Mouse (Mus musculus) hematopoietic stem cell, adult 5-6 weeks (primary cell): ENCODE results near the gene Cabin1. TPM values are rescaled to one million over a fixed set of nuclear protein-coding genes. Genes with fewer than 3 reads are reported as not detected.

Experiments used
- ATAC-seq, 2 experiments: fragments of 125-278 bp in 1 of 2; replicated peaks in 1 of 2; 2 replicates each; pipeline ENCODE4 v1.8.0; 2016 to 2017; ENCODE audit warnings: inconsistent platforms in 2 of 2, mild to moderate bottlenecking in 2 of 2, moderate number of reproducible peaks in 2 of 2, low read depth in 1 of 2, moderate TSS enrichment in 1 of 2; ENCODE audit not compliant: low FRiP score in 2 of 2, poor library complexity in 2 of 2, severe bottlenecking in 2 of 2, insufficient read depth in 1 of 2, low TSS enrichment in 1 of 2
- total RNA-seq: library from RNA; stranded (forward); fragments of 172-1452, 232-1000 nt; gene quantifications from 2 replicates; pipeline ENCODE4 v1.2.3, GENCODE M21; 2017

Cabin1 gene
- total RNA-seq, 1 experiment from 2014 or later, result 27.9 TPM

GRCm38 (mm10) chr10:75684035-75685004, 79.8 kb downstream of the Cabin1 start:
- peak; percentile 48 to 57; a peak in 1 of 4 replicates for ATAC-seq

- ATAC-seq, result no peak
These were observed 83.6 kb downstream of the Cabin1 start for GRCm38 (mm10) chr10:75680574-75681001.

GRCm38 (mm10) chr10:75679204-75679603, 84.9 kb downstream of the Cabin1 start:
- ATAC-seq, result no peak

DNA sequence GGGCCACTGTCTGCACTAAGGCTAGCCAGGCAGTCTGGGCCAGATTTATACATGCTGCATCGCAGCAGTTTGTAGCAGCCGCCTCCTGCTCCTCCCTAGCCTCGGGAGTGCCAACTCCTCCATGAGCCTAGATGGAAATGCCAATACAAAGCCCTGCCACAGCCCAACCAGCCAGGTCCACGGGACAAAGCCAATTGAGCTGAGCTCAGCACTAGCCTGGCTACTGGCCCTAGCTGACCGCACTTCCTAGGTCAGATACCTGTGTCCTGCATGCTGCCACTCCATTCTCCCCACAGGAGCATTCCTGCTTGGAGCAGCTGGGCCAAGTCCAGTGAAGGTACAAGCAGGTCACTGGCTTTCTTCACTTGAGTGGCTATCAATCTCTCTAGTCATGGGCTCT, 86.2 kb downstream of the Cabin1 start:
- no peak for ATAC-seq

- ATAC-seq, result no peak
These were observed 86.6 kb downstream of the Cabin1 start for GRCm38 (mm10) chr10:75677571-75677970.

DNA sequence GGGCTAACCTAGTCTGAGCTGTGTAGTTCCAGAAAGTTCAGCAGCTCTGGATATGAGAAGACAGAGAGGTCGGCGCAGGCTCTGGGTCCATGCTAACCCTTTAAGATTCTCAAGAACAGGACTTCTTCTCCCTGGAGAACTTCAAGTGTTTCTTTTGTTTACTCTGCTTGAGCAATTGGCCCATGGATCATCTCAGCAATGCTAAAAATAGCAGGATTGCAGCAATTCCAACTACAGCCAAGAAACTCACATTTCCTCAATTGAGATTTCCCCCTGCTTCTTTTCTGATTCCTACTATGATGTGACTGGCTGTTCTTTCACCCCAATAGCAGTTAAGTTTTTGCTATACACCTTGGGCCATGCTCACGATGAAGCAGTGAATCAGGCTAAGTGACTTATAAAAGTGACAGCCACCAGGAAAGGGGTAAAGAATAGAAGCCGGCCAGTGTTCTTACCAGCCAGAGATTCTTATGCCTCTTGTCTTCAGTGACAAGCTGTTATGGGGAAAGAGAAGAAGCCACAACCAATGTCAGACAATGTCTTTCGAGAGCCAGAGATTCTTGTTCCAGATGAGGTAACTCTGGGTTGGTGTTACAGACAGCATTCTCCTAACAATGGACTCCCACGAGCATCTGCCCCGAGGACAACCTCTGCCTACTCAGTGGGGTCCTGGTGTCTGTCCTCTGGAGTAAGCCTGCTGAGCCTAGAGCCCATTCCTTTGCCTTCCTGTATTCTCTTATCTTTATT, 87.1 kb downstream of the Cabin1 start:
- no peak; a peak in 1 of 4 replicates for ATAC-seq

DNA sequence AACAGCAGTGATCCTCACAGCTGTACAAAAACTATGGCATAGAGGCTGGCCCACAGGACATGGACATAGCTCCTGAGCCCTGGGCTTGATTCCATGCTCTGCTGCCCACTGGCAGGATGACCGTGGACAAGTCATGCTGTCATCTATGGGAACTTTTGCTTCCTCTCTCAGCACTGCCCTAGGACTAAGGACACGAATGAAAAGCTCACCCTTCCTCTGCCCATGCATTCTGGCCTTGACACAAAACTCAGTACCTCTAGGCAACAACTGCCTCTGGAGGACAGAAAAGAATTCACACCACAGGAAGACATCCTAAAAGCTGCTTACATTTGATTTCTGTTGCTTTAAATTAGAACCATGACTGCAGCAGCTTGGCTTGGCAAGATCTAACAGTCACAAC, 87.9 kb downstream of the Cabin1 start:
- ATAC-seq, result no peak

DNA sequence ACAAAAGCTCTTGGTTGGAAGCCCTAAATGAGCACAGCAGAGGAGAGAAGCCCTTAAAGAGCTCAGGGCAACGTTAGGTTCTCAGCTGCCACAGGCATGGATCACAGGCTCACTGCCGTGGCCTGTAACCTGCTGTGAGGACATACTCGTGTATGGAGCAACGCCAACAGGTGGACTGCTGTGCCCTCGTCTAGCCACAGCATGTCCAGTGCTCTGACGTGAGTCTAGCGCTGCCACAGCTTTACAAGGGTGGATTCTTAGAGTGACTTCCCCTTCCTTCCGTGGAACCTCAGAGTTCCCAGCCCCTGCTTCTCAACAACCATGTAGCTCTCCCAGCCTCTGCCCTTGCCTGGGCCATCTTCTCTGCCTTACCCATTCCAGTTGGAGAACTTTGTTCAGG, 88.5 kb downstream of the Cabin1 start:
- ATAC-seq, result peak in 1 of 2 experiments; percentile 57; a peak in 2 of 4 replicates

DNA sequence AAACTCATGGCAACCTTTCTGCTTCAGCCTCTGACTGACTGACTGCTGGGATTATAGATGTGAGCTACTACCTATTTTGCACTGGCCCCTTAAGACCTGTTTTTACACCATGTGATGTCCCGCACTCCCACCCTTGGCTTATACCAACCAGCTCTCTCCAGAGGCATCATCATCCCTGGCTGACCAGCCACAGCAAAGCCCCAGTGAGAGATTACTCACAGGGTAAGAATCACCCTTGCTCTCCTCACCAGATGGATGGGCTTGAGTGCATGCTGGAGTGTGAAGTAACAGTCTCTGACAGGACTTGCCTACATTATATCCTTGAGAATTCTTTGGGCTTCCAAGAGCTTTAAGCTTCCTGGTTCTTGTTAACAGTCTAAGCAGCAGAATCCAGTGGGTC, 94.2 kb downstream of the Cabin1 start:
- no peak for ATAC-seq

DNA sequence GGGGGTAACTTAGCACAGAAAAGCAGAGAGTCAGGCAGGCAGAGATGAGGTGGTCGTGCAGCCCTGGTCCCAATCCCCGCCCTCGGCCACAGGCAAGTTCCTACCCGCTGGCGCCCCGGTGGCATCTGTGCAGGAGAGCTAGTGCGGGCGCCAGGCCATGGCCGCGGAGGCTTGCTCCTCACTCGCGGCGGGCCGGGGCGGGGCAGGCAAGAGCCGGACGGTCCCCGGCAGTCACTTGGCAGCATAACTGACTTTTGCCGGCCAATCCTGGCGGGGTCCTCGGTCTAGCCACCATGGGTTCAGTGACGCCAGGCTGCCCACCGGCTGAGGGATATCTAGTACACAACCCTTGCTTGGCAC, 96.2 kb downstream of the Cabin1 start:
- ATAC-seq, result peak; percentile 48 to 65

- ATAC-seq, result peak; percentile 48 to 59
These were observed 96.8 kb downstream of the Cabin1 start for GRCm38 (mm10) chr10:75667115-75667910.

- ATAC-seq, result no peak
These were observed 97.6 kb downstream of the Cabin1 start for GRCm38 (mm10) chr10:75666451-75667030.

- ATAC-seq, result no peak
These were observed 99.4 kb downstream of the Cabin1 start for GRCm38 (mm10) chr10:75664673-75665270.

DNA sequence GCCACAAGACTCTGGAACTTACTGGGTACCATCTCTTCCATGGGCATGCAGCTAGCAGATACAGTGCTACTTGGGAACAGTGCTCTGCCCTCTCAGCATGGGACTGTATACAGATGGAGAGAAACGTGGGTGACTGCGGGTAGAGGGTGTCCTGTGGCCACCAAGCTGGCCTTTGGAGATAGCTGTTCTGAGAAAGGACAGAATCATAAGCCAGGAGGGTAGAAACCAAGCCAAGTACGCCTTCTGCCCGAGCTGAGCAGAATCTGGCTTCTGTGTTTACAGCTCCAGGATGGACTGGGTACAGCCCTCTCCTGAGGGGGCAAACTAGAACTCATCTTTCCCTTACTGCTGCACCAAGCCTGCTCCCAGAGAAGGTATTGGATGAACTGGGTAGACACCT, 101.6 kb downstream of the Cabin1 start:
- no peak for ATAC-seq

DNA sequence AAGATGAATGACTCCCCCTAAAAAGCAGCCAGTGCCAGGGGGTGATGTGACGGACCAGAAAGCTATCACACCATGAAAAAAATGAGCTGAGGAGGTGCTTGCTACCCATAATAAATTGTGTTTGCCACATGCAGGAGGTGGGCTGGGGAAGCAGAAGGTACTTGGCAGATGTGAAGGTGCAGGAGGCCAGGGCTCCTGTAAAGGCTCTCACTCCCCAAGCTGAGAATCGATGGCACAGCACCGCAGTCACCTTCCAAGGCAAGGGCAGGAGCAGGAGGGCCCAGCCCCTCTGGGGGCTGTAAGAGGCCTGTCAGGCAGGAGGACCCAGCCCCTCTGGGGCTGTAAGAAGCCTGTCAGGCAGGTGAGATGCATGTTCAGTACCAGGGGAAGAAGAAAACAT, 102.3 kb downstream of the Cabin1 start:
- ATAC-seq, result no peak

DNA sequence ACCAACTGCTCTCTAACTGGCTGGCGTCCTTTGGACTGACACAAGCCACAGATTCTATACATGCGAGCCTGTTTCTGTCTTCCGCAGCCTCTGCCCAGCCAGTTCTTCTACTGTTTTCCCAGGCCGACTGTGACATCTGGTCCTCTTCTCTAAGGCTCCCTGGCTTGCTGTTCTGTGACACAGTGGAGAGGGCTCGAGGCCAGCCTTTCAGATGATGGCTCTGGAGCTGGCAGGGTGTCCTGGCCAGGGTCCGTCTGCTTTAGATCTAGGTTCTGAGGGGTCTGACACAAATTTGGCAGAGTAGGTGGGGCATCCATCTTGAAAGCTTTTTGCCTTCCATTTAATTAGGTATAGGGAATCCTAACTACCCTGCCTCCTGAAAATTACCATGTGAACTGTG, 102.8 kb downstream of the Cabin1 start:
- no peak for ATAC-seq

DNA sequence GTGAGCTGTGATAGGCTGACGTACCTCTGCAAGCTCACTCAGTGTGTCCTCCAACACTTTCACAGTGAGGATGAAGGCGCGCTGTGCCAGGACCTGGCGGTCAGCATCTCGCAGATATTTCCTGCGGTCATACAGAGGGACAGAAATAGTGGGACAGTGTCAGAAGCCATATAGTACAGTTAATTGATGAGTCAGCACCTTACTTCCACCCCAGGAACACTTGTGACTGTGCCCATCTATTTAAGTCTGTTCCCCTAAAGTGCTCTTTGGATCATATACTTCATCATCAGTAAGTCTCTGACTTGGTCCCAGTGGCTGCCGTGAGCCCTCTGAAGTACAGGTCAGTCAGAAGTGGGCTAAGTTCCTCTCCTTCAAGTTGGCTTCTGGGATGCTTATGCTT, 106.4 kb downstream of the Cabin1 start:
- no peak for ATAC-seq
